Mouse (Mus musculus) embryo, embryonic 11.5 days (tissue): Measurements from ENCODE around the gene Hck.

Experiments
- DNase-seq: peaks from one replicate; pipeline ENCODE4 v3.0.0-alpha.2; 2012; ENCODE audit warnings: low read depth, low spot score

Gene Hck

GRCm38 (mm10) chr2:153151026-153151425 lies 42.8 kb downstream of the Hck start:
- DNase-seq = no peak

- DNase-seq = no peak
These were observed 43.8 kb downstream of the Hck start for GRCm38 (mm10) chr2:153151926-153152665.

- DNase-seq = no peak
These were observed 44.8 kb downstream of the Hck start for GRCm38 (mm10) chr2:153153033-153153450.

GRCm38 (mm10) chr2:153157270-153157669 lies 49.0 kb downstream of the Hck start:
- DNase-seq = no peak

GRCm38 (mm10) chr2:153160133-153160532 lies 51.9 kb downstream of the Hck start:
- no peak for DNase-seq

GRCm38 (mm10) chr2:153160844-153161683 lies 52.8 kb downstream of the Hck start, which contains the start of gene Tm9sf4:
Gene Tm9sf4, plus strand, starts transcription at chr2:153161303.
- peak; percentile 87 for DNase-seq

GRCm38 (mm10) chr2:153161684-153162080 lies 53.4 kb downstream of the Hck start:
- DNase-seq = no peak

GRCm38 (mm10) chr2:153167136-153167535 lies 58.9 kb downstream of the Hck start:
- no peak for DNase-seq

GRCm38 (mm10) chr2:153168134-153168820 lies 60.0 kb downstream of the Hck start:
- no peak for DNase-seq

- DNase-seq = no peak
These were observed 62.4 kb downstream of the Hck start for GRCm38 (mm10) chr2:153170490-153171224.

GRCm38 (mm10) chr2:153171966-153172365 lies 63.7 kb downstream of the Hck start:
- no peak for DNase-seq

- DNase-seq = no peak
These were observed 67.8 kb downstream of the Hck start for GRCm38 (mm10) chr2:153175995-153176570.

GRCm38 (mm10) chr2:153177188-153177587 lies 68.9 kb downstream of the Hck start:
- DNase-seq = no peak

GRCm38 (mm10) chr2:153179126-153179860 lies 71.0 kb downstream of the Hck start:
- no peak for DNase-seq

- DNase-seq = no peak
These were observed 71.7 kb downstream of the Hck start for GRCm38 (mm10) chr2:153179961-153180360.

- no peak for DNase-seq
These were observed 77.9 kb downstream of the Hck start for GRCm38 (mm10) chr2:153186176-153186591.

- no peak for DNase-seq
These were observed 79.6 kb downstream of the Hck start for GRCm38 (mm10) chr2:153187848-153188247.

- DNase-seq = no peak
These were observed 83.0 kb downstream of the Hck start for GRCm38 (mm10) chr2:153191242-153191641.

GRCm38 (mm10) chr2:153194255-153194654 lies 86.0 kb downstream of the Hck start:
- DNase-seq = no peak

- no peak for DNase-seq
These were observed 90.2 kb downstream of the Hck start for GRCm38 (mm10) chr2:153198485-153198884.
